Mouse (Mus musculus) left cerebral cortex, adult 2 months (tissue): ENCODE data around the gene Pcsk7. TPM values are rescaled to one million over a fixed set of nuclear protein-coding genes. Genes with fewer than 3 reads are reported as not detected.
A peak's percentile ranks its signal among the peaks of the same experiment; 100 is the strongest.

Experiments used
- DNase-seq, 2 experiments: peaks; one replicate each; pipeline ENCODE4 v3.0.0; 2021 to 2022; ENCODE audit warnings: low spot score in 2 of 2, mixed read lengths in 1 of 2; ENCODE audit errors: extremely low spot score in 1 of 2
- H3K27ac ChIP-seq: fragments of 200-600 bp; 2 replicates; pipeline ENCODE4 v1.8.1; 2022
- H3K4me3 ChIP-seq: fragments of 200-600 bp; 2 replicates; pipeline ENCODE4 v1.8.1; 2022
- CTCF ChIP-seq: fragments of 200-600 bp; IDR thresholded peaks from 2 replicates; pipeline ENCODE4 v1.8.1; 2022; ENCODE audit warnings: antibody characterized with exemption, mild to moderate bottlenecking, moderate library complexity
- intact Hi-C: fragments of 180-260 bp; cut with DNase I; formaldehyde crosslinking; loops from one replicate; pipeline ENCODE4 v1.15.1; 2025
- total RNA-seq, 2 experiments: library from RNA; stranded (reverse); gene quantifications; 2 replicates each; pipeline ENCODE4 v1.2.3; 2021

The Pcsk7 gene
- total RNA-seq, 2 experiments from 2014 or later, result 26.2 to 30.7 TPM

DNA sequence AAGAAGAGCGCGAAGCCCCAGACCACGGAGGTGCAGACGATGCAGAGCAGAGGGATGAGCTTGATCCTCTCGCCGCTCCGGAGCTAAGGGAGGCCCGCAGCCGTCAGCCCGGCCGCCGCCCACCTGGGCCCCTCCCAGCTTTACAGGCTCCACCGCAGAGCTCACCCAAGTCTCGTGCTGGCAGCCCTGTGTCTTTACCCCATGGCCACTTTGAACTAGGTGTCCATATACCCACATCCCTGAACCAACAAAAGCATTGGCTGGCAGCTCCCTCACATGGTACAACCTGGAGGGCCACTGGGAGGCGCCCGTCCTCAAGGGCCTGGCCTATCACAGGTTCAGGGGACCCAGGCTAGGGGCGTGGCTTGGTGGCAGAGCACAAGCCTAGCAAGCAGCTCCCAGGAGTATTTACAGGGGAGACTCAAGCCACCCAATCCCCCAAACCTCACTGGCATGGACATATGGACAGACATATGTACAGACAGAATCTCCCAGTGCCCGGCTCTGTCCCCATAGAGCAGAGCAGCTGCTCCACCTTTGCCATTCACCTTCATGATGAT, 35.1 kb downstream of the Pcsk7 start:
- H3K4me3 ChIP-seq, result no peak overlapping the region
- intact Hi-C loops, result no loop called here
- no peak; the same call in 1 of the 2 replicates for TF ChIP-seq CTCF
- DNase-seq, result no peak
- H3K27ac ChIP-seq, result no peak overlapping the region

GRCm38 (mm10) chr9:45942464-45942863, 36.2 kb downstream of the Pcsk7 start:
- DNase-seq, result no peak
- intact Hi-C loops, result no loop called here
- H3K4me3 ChIP-seq, result no peak overlapping the region
- TF ChIP-seq CTCF, result no peak
- H3K27ac ChIP-seq, result no peak overlapping the region

- Histone ChIP-seq H3K27ac (no peak overlapping the region), H3K4me3 (no peak overlapping the region)
- intact Hi-C loops, result no loop called here
- no peak for TF ChIP-seq CTCF
- no peak for DNase-seq
Measured at GRCm38 (mm10) chr9:45942916-45943315, 36.6 kb downstream of the Pcsk7 start.

DNA sequence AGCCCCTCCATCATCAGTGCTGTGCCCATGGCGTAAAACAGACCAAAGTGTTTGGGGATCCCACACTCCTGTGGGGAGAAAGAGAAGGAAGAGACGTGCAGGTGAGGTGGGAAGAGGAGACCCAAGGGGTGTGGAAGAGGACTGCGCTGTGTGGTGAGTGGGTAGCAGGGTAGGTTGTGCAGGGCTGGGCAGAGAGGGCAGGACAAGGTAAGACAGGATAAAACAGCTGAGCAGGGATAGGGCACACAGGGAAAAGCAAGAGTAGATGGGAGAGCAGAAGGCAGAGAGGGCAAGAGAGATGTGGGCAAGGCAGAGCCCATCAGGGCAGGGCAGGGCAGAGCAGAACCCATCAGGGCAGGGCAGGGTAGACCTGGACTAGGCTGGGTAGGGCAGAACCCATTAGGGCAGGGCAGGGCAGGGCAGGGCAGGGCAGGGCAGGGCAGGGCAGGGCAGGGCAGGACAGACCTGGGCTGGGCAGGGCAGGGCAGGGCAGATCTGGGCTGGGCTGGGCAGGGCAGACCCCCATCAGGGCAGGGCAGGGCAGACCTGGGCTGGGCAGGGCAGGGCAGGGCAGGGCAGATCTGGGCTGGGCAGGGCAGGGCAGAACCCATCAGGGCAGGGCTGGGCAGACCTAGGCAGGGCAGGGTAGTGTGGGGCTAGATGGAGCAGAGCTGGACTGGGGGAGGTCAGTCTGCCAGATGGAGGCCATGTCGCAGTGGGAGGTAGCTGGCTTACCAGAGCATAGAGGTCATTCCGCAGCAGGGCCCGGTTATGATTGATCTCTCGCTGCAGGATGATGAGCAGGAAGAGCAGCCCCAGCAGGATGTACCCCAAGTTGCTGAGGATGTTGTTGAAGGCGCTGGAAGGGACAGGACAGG, 37.6 kb downstream of the Pcsk7 start:
- DNase-seq, result no peak
- no peak for TF ChIP-seq CTCF
- Histone ChIP-seq H3K27ac (no peak overlapping the region), H3K4me3 (no peak overlapping the region)
- intact Hi-C loops, result no loop called here

GRCm38 (mm10) chr9:45944506-45945400, 38.5 kb downstream of the Pcsk7 start:
- intact Hi-C loops, result no loop called here
- TF ChIP-seq CTCF, result no peak
- H3K27ac ChIP-seq, result no peak overlapping the region
- H3K4me3 ChIP-seq, result no peak overlapping the region
- DNase-seq, result no peak

DNA sequence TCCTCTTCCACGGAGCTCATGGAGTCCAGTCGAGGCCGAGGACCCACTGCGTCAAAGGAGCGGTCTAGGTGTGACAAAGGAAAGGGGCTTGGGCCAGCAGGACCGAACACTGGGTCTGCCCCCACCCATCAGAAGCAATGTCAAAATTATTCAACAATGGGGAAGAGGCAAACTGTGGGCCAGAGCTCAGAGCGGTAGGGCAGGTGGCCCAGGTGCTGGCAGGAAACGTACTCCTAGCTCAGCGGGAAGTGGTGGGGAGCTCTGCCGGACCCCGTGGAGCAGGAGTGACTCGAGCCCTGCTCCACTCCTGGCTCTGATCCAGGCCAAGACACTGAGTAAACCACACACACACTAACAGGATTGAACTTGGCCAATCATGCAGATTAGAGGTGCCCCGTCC, 39.4 kb downstream of the Pcsk7 start:
- intact Hi-C loops, result no loop called here
- DNase-seq, result no peak
- TF ChIP-seq CTCF, result no peak
- no peak overlapping the region for H3K27ac ChIP-seq
- no peak overlapping the region for H3K4me3 ChIP-seq

DNA sequence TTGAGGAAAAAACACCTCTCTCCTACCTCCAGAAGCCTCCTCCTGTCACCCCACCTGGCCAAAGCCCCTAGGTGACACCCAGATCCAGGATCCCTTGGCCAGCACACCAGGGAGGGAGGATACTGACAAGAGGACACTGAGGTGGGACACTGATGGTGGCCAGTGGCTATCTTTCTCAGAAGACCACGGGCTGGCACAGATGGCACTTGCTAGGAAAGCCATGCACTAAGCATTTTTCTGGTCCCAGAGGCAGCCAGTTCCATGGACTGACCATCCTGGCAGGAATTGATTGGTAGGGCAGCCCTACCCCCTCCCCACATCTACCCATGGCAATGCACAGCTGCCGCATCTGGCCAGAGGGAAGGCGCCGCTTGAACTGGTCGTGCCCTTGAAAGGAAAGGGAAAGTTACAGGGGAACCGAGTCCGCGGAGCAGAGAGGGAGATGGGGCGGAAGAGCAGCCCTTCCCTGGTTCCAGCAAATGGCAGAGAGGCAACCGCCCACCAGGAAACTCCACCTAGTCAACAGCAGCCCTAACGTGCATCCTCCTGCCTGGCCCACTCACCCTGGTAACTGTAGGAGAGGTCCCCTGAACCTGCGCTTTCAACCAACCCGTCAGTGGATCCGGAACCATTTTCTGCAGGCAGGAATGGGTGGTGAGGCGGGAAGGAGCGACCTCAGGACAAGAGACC, 40.0 kb downstream of the Pcsk7 start:
- no peak for TF ChIP-seq CTCF
- no peak overlapping the region for H3K27ac ChIP-seq
- DNase-seq, result no peak
- H3K4me3 ChIP-seq, result no peak overlapping the region
- intact Hi-C loops, result no loop called here

GRCm38 (mm10) chr9:45946872-45947183, 40.5 kb downstream of the Pcsk7 start:
- intact Hi-C loops, result no loop called here
- no peak for TF ChIP-seq CTCF
- Histone ChIP-seq H3K4me3 (no peak overlapping the region), H3K27ac (no peak overlapping the region)
- no peak for DNase-seq

DNA sequence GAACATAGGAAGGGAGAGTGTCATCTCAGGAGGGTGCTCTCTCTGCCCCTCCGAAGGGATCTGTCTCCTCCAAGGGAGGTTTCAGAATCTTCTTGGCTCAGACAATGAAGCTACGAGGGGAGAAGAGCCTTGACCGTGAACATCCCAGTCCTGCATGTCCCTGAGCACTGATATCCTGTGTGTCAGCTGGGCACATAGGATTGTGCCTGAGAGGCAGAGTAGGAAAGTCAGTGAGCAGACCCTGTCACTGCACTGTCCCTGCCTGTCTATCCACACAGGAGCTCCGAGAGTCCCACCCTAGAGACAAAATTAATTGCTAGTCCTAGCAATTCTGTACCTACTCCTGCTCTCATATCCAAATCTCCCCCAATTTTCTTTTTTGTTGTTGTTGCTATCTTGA, 45.8 kb downstream of the Pcsk7 start:
- Histone ChIP-seq H3K4me3 (no peak overlapping the region), H3K27ac (no peak overlapping the region)
- no peak for TF ChIP-seq CTCF
- intact Hi-C loops, result no loop called here
- DNase-seq, result no peak

- H3K4me3 ChIP-seq, result no peak overlapping the region; the same call in 1 of the 2 replicates
- intact Hi-C loops, result no loop called here
Measured at GRCm38 (mm10) chr9:45952890-45953289, 46.6 kb downstream of the Pcsk7 start.

DNA sequence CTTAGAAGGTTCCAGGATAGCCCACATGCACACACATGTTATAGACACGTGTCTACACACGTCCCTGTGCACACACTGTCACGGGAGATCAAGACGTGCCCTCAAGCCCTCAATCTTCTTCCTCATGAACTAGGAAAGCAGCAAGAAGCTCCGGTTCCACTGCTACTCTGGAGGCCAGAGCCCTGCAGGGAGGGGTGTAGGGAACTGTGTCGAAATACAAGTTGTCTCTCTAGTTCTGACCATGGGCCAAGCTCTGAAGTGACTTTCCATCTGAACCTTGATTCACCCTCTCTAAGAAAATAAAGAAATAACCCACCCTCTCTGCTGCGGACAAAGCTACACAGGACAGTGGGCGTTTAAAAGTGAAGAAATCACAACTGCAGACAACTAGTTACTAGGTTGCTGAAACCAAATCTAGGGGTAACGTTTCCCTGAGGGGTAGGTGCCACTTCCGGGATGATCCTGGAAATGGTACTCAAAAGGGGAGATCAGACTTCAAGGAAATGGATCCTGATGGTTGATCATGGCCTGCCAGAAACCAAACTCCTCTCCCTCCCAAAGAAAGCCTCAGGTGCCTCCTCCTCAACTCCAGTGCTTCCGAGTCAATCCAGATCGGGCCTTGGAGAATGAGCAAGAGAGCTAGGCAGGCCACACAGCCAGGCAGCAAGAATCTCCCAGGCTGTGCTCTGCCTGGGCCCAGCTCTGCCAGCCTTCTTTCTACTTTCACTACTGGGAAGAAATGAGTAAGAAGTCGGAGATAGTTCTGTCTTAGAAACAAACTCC, 47.4 kb downstream of the Pcsk7 start:
- intact Hi-C loops, result loop anchor here (2.0 kb wide), 2 partner anchors 17 to 47 kb away; partner anchors contain the start of genes Pcsk7, Rnf214 and Tagln
- Histone ChIP-seq H3K27ac (peak overlapping the region; percentile 97), H3K4me3 (peak overlapping the region; percentile 92)
- no peak for TF ChIP-seq CTCF
- DNase-seq, result no peak

More at GRCm38 (mm10) chr9:45952890-45953289, 46.6 kb downstream of the Pcsk7 start:
- DNase-seq, result no peak
- TF ChIP-seq CTCF, result no peak
- H3K27ac ChIP-seq, result no peak overlapping the region
